ENCODE assay signal across 8 mouse cellular contexts in genomic region chr9:55148854-55149498, GRCm38 (mm10). TPM values are rescaled to one million over a fixed set of nuclear protein-coding genes. Genes with fewer than 3 reads are reported as not detected.
A peak's percentile ranks its signal among the peaks of the same experiment; 100 is the strongest.
DNase-seq lines count a peak whose midpoint lies in the region; ATAC-seq and TF ChIP-seq lines count a peak whose summit lies in the region.

TSS of gene Ube2q2 (plus strand) at chr9:55148854.

- peak within 1 kb of the TSS; percentile 75 for H3K9ac ChIP-seq in kidney, embryonic 15.5 days
- peak within 1 kb of the TSS; percentile 91 for H3K9ac ChIP-seq in limb, embryonic 15.5 days
- peak within 1 kb of the TSS; percentile 88 for H3K9ac ChIP-seq in midbrain, postnatal 0 days (replicated peaks; ENCODE audit: low read length, poor library complexity, severe bottlenecking)

- no peak; the same call in 1 of the 2 replicates for TF ChIP-seq CTCF in midbrain, postnatal 0 days (IDR thresholded peaks at IDR 0.05)

- H3K4me2 ChIP-seq in kidney, embryonic 15.5 days: peak within 1 kb of the TSS; percentile 81
- H3K4me2 ChIP-seq in limb, embryonic 15.5 days: peak within 1 kb of the TSS; percentile 89
- H3K4me2 ChIP-seq in midbrain, postnatal 0 days (ENCODE audit: low read depth, low read length, poor library complexity, severe bottlenecking): peak within 1 kb of the TSS; percentile 96

- peak within 1 kb of the TSS; percentile 85 for H3K27ac ChIP-seq in kidney, embryonic 15.5 days
- peak within 1 kb of the TSS; percentile 80 for H3K27ac ChIP-seq in limb, embryonic 15.5 days
- H3K27ac ChIP-seq in midbrain, postnatal 0 days (ENCODE audit: low read depth, low read length): peak within 1 kb of the TSS; percentile 78

- intact Hi-C loops in gastrocnemius, postnatal 14 days (cut with DNase I; ENCODE audit: low total_unique reads): loop anchor here (10.0 kb wide), 1 partner anchor 236 kb away; no protein-coding TSS in a partner anchor

- peaks cover 4% of the 10 kb centered on the region; the same call in 1 of the 2 replicates for H3K27me3 ChIP-seq in kidney, embryonic 15.5 days
- H3K27me3 ChIP-seq in limb, embryonic 15.5 days: no peaks in the 10 kb centered on the region
- no peaks in the 10 kb centered on the region for H3K27me3 ChIP-seq in midbrain, postnatal 0 days (ENCODE audit: insufficient read depth, low read length)

- H3K4me3 ChIP-seq in kidney, embryonic 15.5 days (replicated peaks): peak within 1 kb of the TSS; percentile 93
- peak within 1 kb of the TSS; percentile 89 for H3K4me3 ChIP-seq in limb, embryonic 15.5 days
- H3K4me3 ChIP-seq in midbrain, postnatal 0 days (ENCODE audit: low read depth, low read length): peak within 1 kb of the TSS; percentile 95

- WGBS in kidney, embryonic 15.5 days: under 1% methylated on average over 62 of the region's 81 CpGs
- under 1% methylated on average over 65 of the region's 81 CpGs for whole genome bisulfite sequencing in limb, embryonic 15.5 days
- WGBS in midbrain, postnatal 0 days: 2% methylated on average over 56 of the region's 81 CpGs

- H3K4me1 ChIP-seq in kidney, embryonic 15.5 days: peaks cover 26% of the 10 kb centered on the region
- H3K4me1 ChIP-seq in limb, embryonic 15.5 days: peaks cover 15% of the 10 kb centered on the region; the same call in 1 of the 2 replicates
- peaks cover 5% of the 10 kb centered on the region for H3K4me1 ChIP-seq in midbrain, postnatal 0 days (ENCODE audit: insufficient read depth, low read length)

- peak; percentile 84 for ATAC-seq in kidney, embryonic 15.5 days (replicated peaks; ENCODE audit: low FRiP score)
- peak; percentile 66 for ATAC-seq in inflammation-experienced regulatory T-cells, adult 6 months
- peak; percentile 83 for ATAC-seq in limb, embryonic 15.5 days (ENCODE audit: insufficient number of reproducible peaks, low FRiP score, low TSS enrichment, low read depth)
- peak; percentile 85 for ATAC-seq in midbrain, postnatal 0 days (ENCODE audit: low FRiP score)

- H3K9me3 ChIP-seq in kidney, embryonic 15.5 days (replicated peaks): no peaks in the 10 kb centered on the region
- no peaks in the 10 kb centered on the region for H3K9me3 ChIP-seq in limb, embryonic 15.5 days
- no peaks in the 10 kb centered on the region for H3K9me3 ChIP-seq in midbrain, postnatal 0 days (ENCODE audit: low read length)

- DNase-seq in kidney, adult 9 months: no peak
- DNase-seq in embryo, embryonic 10 days (ENCODE audit: low spot score): peak; percentile 84
- peak; percentile 75 for DNase-seq in gastrocnemius, postnatal 14 days
- peak; percentile 84 for DNase-seq in midbrain, postnatal 0 days (ENCODE audit: low spot score)
- peak; percentile 66 to 85 for DNase-seq in spleen, postnatal 4 days (ENCODE audit: low spot score in 2 of 2)

- no peaks in the 10 kb centered on the region for H3K36me3 ChIP-seq in kidney, embryonic 15.5 days
- H3K36me3 ChIP-seq in limb, embryonic 15.5 days: no peaks in the 10 kb centered on the region
- H3K36me3 ChIP-seq in midbrain, postnatal 0 days (ENCODE audit: insufficient read depth, low read length): no peaks in the 10 kb centered on the region

RNA-seq across cellular contexts. Expression of gene Ube2q2, which starts in this region (rescaled TPM):
- 30.2 and 33.7 TPM in 2 replicates for polyA plus RNA-seq in kidney, embryonic 15.5 days (2015; fragmentation: Nextera tagmentation; extraction: Ambion mirVana)
- total RNA-seq in gastrocnemius, postnatal 14 days (2021): 10 to 100 TPM; 21.5 to 24.1 TPM
- polyA plus RNA-seq in inflammation-experienced regulatory T-cells, adult 6 months (2017; shearing (Covaris generic)): 10 to 100 TPM; 11.5 to 16.9 (median 14.1) TPM
- polyA plus RNA-seq in limb, embryonic 15.5 days (2015; fragmentation: Nextera tagmentation; extraction: Ambion mirVana): 29.7 and 34.5 TPM in 2 replicates
- total RNA-seq in midbrain, postnatal 0 days (2014; rRNA removed): 28.1 and 36.3 TPM in 2 replicates
- 33.5 and 34.5 TPM in 2 replicates for polyA plus RNA-seq in midbrain, postnatal 0 days (2015; fragmentation: Nextera tagmentation; extraction: Ambion mirVana)
